Mouse (Mus musculus) testis, adult 10 weeks (tissue): Measurements from ENCODE around the gene Sbk1. TPM values are rescaled to one million over a fixed set of nuclear protein-coding genes. Genes with fewer than 3 reads are reported as not detected.

Experiments
- polyA plus RNA-seq: library from polyadenylated mRNA; stranded (reverse); fragments of 350-450 nt; fragmentation: Illumina TruSeq; extraction: RNeasy Lipid Tissue Mini Kit (QIAGEN cat#74804); gene quantifications from one replicate; pipeline ENCODE4 v1.2.3, GENCODE M21; 2014; ENCODE audit warnings: low read depth, low replicate concordance

The Sbk1 gene
- polyA plus RNA-seq, result 2.2 TPM

DNA sequence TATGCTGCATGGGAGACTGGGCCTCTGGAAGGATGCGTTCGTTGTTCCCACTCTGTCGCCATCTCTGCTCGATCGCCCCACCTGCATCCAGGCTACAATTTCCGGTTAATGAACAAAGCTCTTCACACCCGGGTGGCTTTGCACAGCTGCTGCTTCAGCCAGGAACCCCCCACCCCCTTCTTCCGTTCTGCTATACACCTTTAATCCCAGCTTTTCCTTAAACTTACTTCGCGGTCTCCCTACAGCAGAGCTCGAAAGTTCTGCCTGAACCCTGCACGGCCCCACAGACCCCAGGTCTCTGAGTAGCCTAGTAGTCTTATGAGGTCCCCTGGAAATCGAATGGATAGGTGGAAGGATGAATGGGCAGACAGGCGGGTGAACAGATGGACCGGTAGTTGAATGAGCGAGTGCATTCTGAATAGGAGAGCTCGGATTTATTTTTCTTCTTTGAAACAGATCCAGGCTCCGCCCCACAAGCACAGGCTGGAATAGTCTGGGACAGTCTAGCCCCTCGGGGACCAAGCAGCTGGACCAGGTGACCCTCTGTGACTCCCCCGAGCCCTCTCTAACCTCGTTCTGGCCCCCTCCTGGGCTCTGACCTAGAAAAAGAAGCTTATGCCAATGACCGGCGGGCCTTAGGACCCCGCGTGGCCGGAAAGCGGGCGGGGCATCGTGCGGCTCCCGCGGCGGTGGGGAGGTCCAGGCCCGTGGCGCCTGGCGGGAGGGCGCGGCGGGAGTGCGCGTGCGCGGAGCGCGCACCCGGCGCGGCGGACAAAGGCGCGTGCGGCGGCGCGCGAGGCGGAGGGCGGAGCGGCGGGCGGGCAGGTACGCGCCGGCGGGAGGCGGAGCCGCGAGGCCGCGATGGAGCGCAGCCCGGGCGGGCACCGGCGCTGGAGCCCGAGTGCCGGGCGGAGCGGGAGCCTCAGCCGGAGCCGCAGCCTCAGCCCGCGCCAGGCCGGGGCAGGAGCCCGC, at the start of gene Sbk1:
Gene Sbk1 (plus strand): TSS at position 908 of the 972 bp plus-strand sequence.

Other genes with a start within 250 kb of the Sbk1 start
- gene Gsg1l, start 190.2 kb upstream of the Sbk1 start, polyA plus RNA-seq, result 0.20 TPM
- 149 TPM for gene Xpo6, start 72.1 kb upstream of the Sbk1 start, polyA plus RNA-seq
- not detected for gene Lat, start 97.0 kb downstream of the Sbk1 start, polyA plus RNA-seq
- 0.55 TPM for gene Spns1, start 104.8 kb downstream of the Sbk1 start, polyA plus RNA-seq
- gene Nfatc2ip, start 124.1 kb downstream of the Sbk1 start, polyA plus RNA-seq, result 42.2 TPM
- gene Cd19, start 142.3 kb downstream of the Sbk1 start, polyA plus RNA-seq, result 0.39 TPM
- 0.59 TPM for gene Rabep2, start 156.1 kb downstream of the Sbk1 start, polyA plus RNA-seq
- not detected for gene Atp2a1, start 190.5 kb downstream of the Sbk1 start, polyA plus RNA-seq
- 1.2 TPM for gene Sh2b1, start 202.8 kb downstream of the Sbk1 start, polyA plus RNA-seq
- 2.5 TPM for gene Tufm, start 214.7 kb downstream of the Sbk1 start, polyA plus RNA-seq
- 218 TPM for gene Atxn2l, start 230.8 kb downstream of the Sbk1 start, polyA plus RNA-seq